ENCODE assay signal across 23 mouse cellular contexts in the genomic region with DNA sequence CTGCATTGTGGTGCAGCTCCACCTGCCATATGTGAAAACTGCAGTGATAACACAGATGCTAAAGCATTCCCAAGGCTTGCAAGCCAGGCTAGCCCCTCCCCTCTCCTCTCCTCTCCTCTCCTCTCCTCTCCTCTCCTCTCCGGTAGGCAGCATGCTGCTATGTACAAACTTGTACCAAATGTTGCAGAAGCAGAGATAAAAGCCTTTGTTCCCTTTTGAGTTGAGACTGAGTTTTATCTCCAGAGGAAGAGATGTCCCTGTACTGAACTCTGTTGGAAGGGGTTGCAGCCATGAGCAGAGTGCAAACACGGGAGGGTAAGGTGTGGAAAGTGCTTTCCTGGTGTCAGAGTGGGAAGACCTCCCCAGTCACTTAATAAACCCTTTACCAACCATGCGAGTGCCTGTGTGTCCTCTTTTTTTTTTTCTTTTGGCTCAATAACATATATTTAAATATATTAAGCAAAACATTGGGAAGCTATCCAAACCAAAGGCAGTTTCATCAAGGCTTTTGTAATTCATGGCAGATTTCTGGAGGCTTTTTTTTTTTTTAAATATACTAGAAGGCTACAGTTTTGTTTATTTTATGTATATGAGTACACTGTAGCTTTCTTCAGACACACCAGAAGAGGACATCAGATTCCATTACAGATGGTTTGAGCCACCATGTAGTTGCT. TPM values are rescaled to one million over a fixed set of nuclear protein-coding genes. Genes with fewer than 3 reads are reported as not detected.
DNase-seq lines count a peak whose midpoint lies in the region; ATAC-seq lines count a peak whose summit lies in the region.
"Had no signal": no experiment of that assay in that cellular context is flagged by ENCODE, and none has a peak within 500 bp of the region (broad histone marks: within the 10 kb centered on the region; RNA-seq: fewer than 3 reads in every experiment).

No protein-coding gene starts in this region.

- H3K4me2 ChIP-seq in embryonic facial prominence, embryonic 14.5 days (ENCODE audit: low read depth, low read length): no peak overlapping the region
- H3K4me2 ChIP-seq in heart, embryonic 14.5 days (ENCODE audit: low read length): no peak overlapping the region
- H3K4me2 ChIP-seq: embryonic facial prominence, embryonic 13.5 days; hindbrain, embryonic 15.5 days; kidney, embryonic 15.5 days had no signal

- no peak for ATAC-seq in embryonic facial prominence, embryonic 14.5 days (ENCODE audit: low read depth)
- no peak for ATAC-seq in heart, embryonic 14.5 days (ENCODE audit: insufficient number of reproducible peaks, insufficient read depth, low FRiP score, low read depth)
- ATAC-seq: activated CD4-positive, CD25-positive, alpha-beta regulatory T cell, adult 4 months; CD4-positive, CD25-positive, alpha-beta regulatory T cell, adult 4 months; forebrain, embryonic 14.5 days; intestine, embryonic 16.5 days; Patski had no signal

- H3K27me3 ChIP-seq in embryonic facial prominence, embryonic 14.5 days (replicated peaks; ENCODE audit: control insufficient read depth, insufficient read depth, low read length): no peaks in the 10 kb centered on the region
- no peaks in the 10 kb centered on the region for H3K27me3 ChIP-seq in embryonic facial prominence, embryonic 10.5 days (replicated peaks; ENCODE audit: low read depth, poor library complexity, severe bottlenecking)
- no peaks in the 10 kb centered on the region for H3K27me3 ChIP-seq in heart, embryonic 10.5 days (ENCODE audit: insufficient read depth, poor library complexity, severe bottlenecking)
- H3K27me3 ChIP-seq in heart, embryonic 14.5 days (ENCODE audit: control insufficient read depth, insufficient read depth, low read length): no peaks in the 10 kb centered on the region
- H3K27me3 ChIP-seq: embryonic facial prominence, embryonic 13.5 days; hindbrain, embryonic 15.5 days; kidney, embryonic 15.5 days; Patski had no signal

- intact Hi-C loops in heart, postnatal 25 days (cut with DNase I): no loop called here

- H3K4me3 ChIP-seq in embryonic facial prominence, embryonic 14.5 days (ENCODE audit: low read depth, low read length): no peak overlapping the region
- H3K4me3 ChIP-seq in embryonic facial prominence, embryonic 10.5 days: no peak overlapping the region
- H3K4me3 ChIP-seq in heart, embryonic 10.5 days: no peak overlapping the region
- no peak overlapping the region for H3K4me3 ChIP-seq in heart, embryonic 14.5 days (ENCODE audit: control insufficient read depth in 1 of 2, insufficient read depth in 1 of 2, low read depth in 1 of 2, low read length in 2 of 2)
- H3K4me3 ChIP-seq: embryonic facial prominence, embryonic 13.5 days; hindbrain, embryonic 15.5 days; kidney, embryonic 15.5 days had no signal

- no peak overlapping the region for H3K9ac ChIP-seq in embryonic facial prominence, embryonic 14.5 days (ENCODE audit: low read depth, low read length)
- H3K9ac ChIP-seq in heart, embryonic 14.5 days (ENCODE audit: low read length): 0 out of 2 replicates have a peak overlapping the region, but pooled peaks have one; percentile 21
- H3K9ac ChIP-seq: embryonic facial prominence, embryonic 13.5 days; hindbrain, embryonic 15.5 days; kidney, embryonic 15.5 days had no signal

- no peaks in the 10 kb centered on the region for H3K9me3 ChIP-seq in embryonic facial prominence, embryonic 14.5 days (ENCODE audit: control insufficient read depth, low read length)
- no peaks in the 10 kb centered on the region for H3K9me3 ChIP-seq in embryonic facial prominence, embryonic 10.5 days
- no peaks in the 10 kb centered on the region for H3K9me3 ChIP-seq in heart, embryonic 10.5 days
- H3K9me3 ChIP-seq in heart, embryonic 14.5 days (ENCODE audit: control insufficient read depth, low read length): no peaks in the 10 kb centered on the region
- H3K9me3 ChIP-seq: embryonic facial prominence, embryonic 13.5 days; G1E; hindbrain, embryonic 15.5 days; kidney, embryonic 15.5 days had no signal

- DNase-seq in embryonic facial prominence, embryonic 14.5 days (ENCODE audit: low spot score): peak; percentile 47
- DNase-seq in embryonic facial prominence, embryonic 10.5 days (ENCODE audit: low spot score): no peak
- no peak for DNase-seq in heart, embryonic 10.5 days (ENCODE audit: low spot score)
- DNase-seq in heart, postnatal 4 days: no peak
- DNase-seq in heart, postnatal 25 days (ENCODE audit: low spot score): no peak
- peak; percentile 20 for DNase-seq in adipocyte (ENCODE audit: low spot score)
- DNase-seq: adrenal gland, adult 2 months; adrenal gland, postnatal 25 days; B cell, adult 2 months; cerebellum, adult 2 months; cerebellum, postnatal 10 days; gastrocnemius, postnatal 14 days; kidney, adult 2 months had no signal

- 55% methylated on average over 3 of the region's 3 CpGs for WGBS in embryonic facial prominence, embryonic 14.5 days
- 90% methylated on average over 3 of the region's 3 CpGs for WGBS in embryonic facial prominence, embryonic 10.5 days
- 35% methylated on average over 3 of the region's 3 CpGs for WGBS in heart, embryonic 10.5 days
- 17% methylated on average over 3 of the region's 3 CpGs for WGBS in heart, embryonic 14.5 days

- peaks cover 62% of the 10 kb centered on the region for H3K36me3 ChIP-seq in embryonic facial prominence, embryonic 14.5 days (ENCODE audit: control insufficient read depth, insufficient read depth, low read length)
- peaks cover 68% of the 10 kb centered on the region for H3K36me3 ChIP-seq in embryonic facial prominence, embryonic 10.5 days (replicated peaks)
- peaks cover 55% of the 10 kb centered on the region for H3K36me3 ChIP-seq in heart, embryonic 10.5 days
- H3K36me3 ChIP-seq in heart, embryonic 14.5 days (ENCODE audit: control insufficient read depth, insufficient read depth, low read length): peaks cover 55% of the 10 kb centered on the region

- peaks cover 7% of the 10 kb centered on the region; the same call in 1 of the 2 replicates for H3K4me1 ChIP-seq in embryonic facial prominence, embryonic 14.5 days (ENCODE audit: control insufficient read depth, insufficient read depth, low read length)
- H3K4me1 ChIP-seq in embryonic facial prominence, embryonic 10.5 days: peaks cover 8% of the 10 kb centered on the region
- H3K4me1 ChIP-seq in heart, embryonic 10.5 days: peaks cover 45% of the 10 kb centered on the region
- H3K4me1 ChIP-seq in heart, embryonic 14.5 days (ENCODE audit: control insufficient read depth in 2 of 2, insufficient read depth in 2 of 2, low read length in 2 of 2): peaks cover 17 to 26% of the 10 kb centered on the region in 2 experiments
- H3K4me1 ChIP-seq: hindbrain, embryonic 15.5 days; kidney, embryonic 15.5 days had no signal

- no peak overlapping the region for H3K27ac ChIP-seq in embryonic facial prominence, embryonic 14.5 days (replicated peaks; ENCODE audit: low read depth, low read length)
- H3K27ac ChIP-seq in embryonic facial prominence, embryonic 10.5 days (replicated peaks): no peak overlapping the region
- H3K27ac ChIP-seq in heart, embryonic 10.5 days: peak overlapping the region; percentile 82
- peak overlapping the region in 1 of 2 experiments; percentile 80; a peak in 2 of 4 replicates for H3K27ac ChIP-seq in heart, embryonic 14.5 days (replicated peaks in 1 of 2; ENCODE audit: control insufficient read depth in 1 of 2, insufficient read depth in 1 of 2, low read depth in 2 of 2, low read length in 2 of 2)
- H3K27ac ChIP-seq: embryonic facial prominence, embryonic 13.5 days; hindbrain, embryonic 15.5 days; kidney, embryonic 15.5 days had no signal

RNA-seq across cellular contexts. Expression of gene Eif4g2, which starts 26.7 kb away (rescaled TPM):
- polyA plus RNA-seq in embryonic facial prominence, embryonic 14.5 days (2014; fragmentation: Nextera tagmentation; extraction: Ambion mirVana): 913 and 918 TPM in 2 replicates
- polyA plus RNA-seq in embryonic facial prominence, embryonic 10.5 days (2016; fragmentation: Nextera tagmentation; extraction: Ambion mirVana): 1,371 TPM in 2 replicates
- 914 and 925 TPM in 2 replicates for polyA plus RNA-seq in heart, embryonic 10.5 days (2016; fragmentation: Nextera tagmentation; extraction: Ambion mirVana)
- 1,000 to 10,000 TPM in 1 of 2 experiments, 100 to 1,000 TPM in 1; 990 to 1,046 TPM for total RNA-seq in heart, postnatal 4 days (2021)
- 669 and 674 TPM in 2 replicates for polyA plus RNA-seq in heart, embryonic 14.5 days (2014; fragmentation: Nextera tagmentation; extraction: Ambion mirVana)
- 1,000 to 10,000 TPM in 1 of 2 experiments, 100 to 1,000 TPM in 1; 975 to 1,085 TPM for total RNA-seq in heart, postnatal 25 days (2021)

RNA-seq across cellular contexts. Expression of gene Ctr9, which starts 27.4 kb away (rescaled TPM):
- polyA plus RNA-seq in embryonic facial prominence, embryonic 14.5 days (2014; fragmentation: Nextera tagmentation; extraction: Ambion mirVana): 59.4 and 62.7 TPM in 2 replicates
- 86.4 and 87.5 TPM in 2 replicates for polyA plus RNA-seq in embryonic facial prominence, embryonic 10.5 days (2016; fragmentation: Nextera tagmentation; extraction: Ambion mirVana)
- 52.3 and 63.1 TPM in 2 replicates for polyA plus RNA-seq in heart, embryonic 10.5 days (2016; fragmentation: Nextera tagmentation; extraction: Ambion mirVana)
- total RNA-seq in heart, postnatal 4 days (2021): 10 to 100 TPM; 29.1 to 32.2 TPM
- 38.2 and 42.7 TPM in 2 replicates for polyA plus RNA-seq in heart, embryonic 14.5 days (2014; fragmentation: Nextera tagmentation; extraction: Ambion mirVana)
- total RNA-seq in heart, postnatal 25 days (2021): 10 to 100 TPM; 15.2 to 19.3 TPM

Comparison
In these comparisons a context has a peak if more than half of its experiments do, and no peak if none do; other contexts are left out.
1. DNase-seq: peak in embryonic facial prominence, embryonic 14.5 days (single experiment) and adipocyte (single experiment); none in embryonic facial prominence, embryonic 10.5 days (single experiment), heart, embryonic 10.5 days (single experiment), heart, postnatal 4 days (single experiment) and heart, postnatal 25 days (single experiment).